Mouse (Mus musculus) heart, embryonic 16.5 days (tissue): ENCODE data around the gene Sparcl1. TPM values are rescaled to one million over a fixed set of nuclear protein-coding genes. Genes with fewer than 3 reads are reported as not detected.
A peak's percentile ranks its signal among the peaks of the same experiment; 100 is the strongest.

ENCODE experiments used
- ATAC-seq: fragments of 200-750 bp; cut with Nextera tagmentation; replicated peaks from 2 replicates; pipeline ENCODE4 v1.8.0; 2017; ENCODE audit warnings: moderate number of reproducible peaks; ENCODE audit not compliant: insufficient read depth, low FRiP score; ENCODE audit errors: extremely low read depth
- H3K27ac ChIP-seq: fragments of 300-500 bp; sonication (generic); 2 replicates; pipeline ENCODE4 v1.5.1; 2014; ENCODE audit warnings: mild to moderate bottlenecking, low read length, control low read depth, moderate library complexity
- H3K27me3 ChIP-seq: fragments of 300-500 bp; sonication (generic); 2 replicates; pipeline ENCODE4 v1.6.1; 2014; ENCODE audit warnings: low read length, mixed read lengths; ENCODE audit not compliant: control insufficient read depth, insufficient read depth
- H3K36me3 ChIP-seq: fragments of 300-500 bp; sonication (generic); 2 replicates; pipeline ENCODE4 v1.6.1; 2014; ENCODE audit not compliant: control insufficient read depth, insufficient read depth
- H3K4me1 ChIP-seq: fragments of 300-500 bp; sonication (generic); 2 replicates; pipeline ENCODE4 v1.6.1; 2014; ENCODE audit warnings: low read length, mixed read lengths; ENCODE audit not compliant: control insufficient read depth, insufficient read depth
- H3K4me2 ChIP-seq: fragments of 300-500 bp; sonication (generic); 2 replicates; pipeline ENCODE4 v1.6.1; 2014; ENCODE audit warnings: low read depth, mild to moderate bottlenecking, control low read depth, low read length
- H3K4me3 ChIP-seq: fragments of 300-500 bp; sonication (generic); 2 replicates; pipeline ENCODE4 v1.5.1; 2014; ENCODE audit warnings: mild to moderate bottlenecking, control low read depth, low read length
- H3K9ac ChIP-seq: fragments of 300-500 bp; sonication (generic); 2 replicates; pipeline ENCODE4 v1.6.1; 2014; ENCODE audit warnings: low read length, control low read depth
- H3K9me3 ChIP-seq: fragments of 300-500 bp; sonication (generic); replicated peaks from 2 replicates; pipeline ENCODE4 v1.6.1; 2016; ENCODE audit warnings: low read length; ENCODE audit not compliant: control insufficient read depth
- WGBS: fragments of 180-500 bp; shearing (Covaris S2); extraction: QIAGEN DNeasy Blood & Tissue Kit; methylation state at CpG from one replicate; pipeline ENCODE4 v1.1.7; 2014; 5-methylcytosine and 5-hydroxymethylcytosine counted together
- polyA plus RNA-seq: library from polyadenylated mRNA; unstranded; fragments of >200 nt; fragmentation: Nextera tagmentation; extraction: Ambion mirVana; gene quantifications from 2 replicates; pipeline ENCODE4 v1.2.1, GENCODE M21; 2015

Sparcl1 gene
- polyA plus RNA-seq, 1 experiment from 2014 or later, result 131 TPM

DNA sequence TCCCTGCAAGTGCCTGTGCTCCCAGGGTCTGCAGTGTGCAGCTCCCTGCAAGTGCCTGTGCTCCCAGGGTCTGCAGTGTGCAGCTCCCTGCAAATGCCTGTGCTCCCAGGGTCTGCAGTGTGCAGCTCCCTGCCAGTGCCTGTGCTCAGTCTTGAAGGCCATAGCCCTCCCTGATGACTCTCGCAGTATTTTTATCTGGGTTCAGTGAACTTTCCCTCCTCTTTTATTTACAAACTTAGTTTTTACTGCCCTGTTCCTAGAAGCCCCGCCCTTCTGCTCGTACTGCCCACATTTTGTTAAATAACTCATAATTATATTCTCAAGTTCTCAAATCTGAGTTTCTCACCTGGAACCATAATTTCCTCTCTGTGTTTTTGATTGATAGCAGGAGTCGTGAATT is 10.4 kb downstream of the Sparcl1 start:
- no peak overlapping the region for H3K27ac ChIP-seq
- no peaks in the 10 kb centered on the region for H3K27me3 ChIP-seq
- H3K36me3 ChIP-seq, result no peaks in the 10 kb centered on the region
- no peak overlapping the region for H3K4me3 ChIP-seq
- H3K4me1 ChIP-seq, result peaks cover 19% of the 10 kb centered on the region
- no peak overlapping the region for H3K4me2 ChIP-seq
- no peaks in the 10 kb centered on the region for H3K9me3 ChIP-seq
- H3K9ac ChIP-seq, result no peak overlapping the region
- 67% methylated on average over 4 of the region's 4 CpGs for WGBS
- no peak for ATAC-seq

- peaks cover 11% of the 10 kb centered on the region; the same call in 1 of the 2 replicates for H3K4me1 ChIP-seq
- no peak overlapping the region for H3K4me3 ChIP-seq
These were observed 11.6 kb downstream of the Sparcl1 start for GRCm38 (mm10) chr5:104101678-104102531.

GRCm38 (mm10) chr5:104096078-104096938 is 17.2 kb downstream of the Sparcl1 start:
- peak overlapping the region; percentile 61 for H3K27ac ChIP-seq
- H3K27me3 ChIP-seq, result no peaks in the 10 kb centered on the region
- no peak overlapping the region for H3K9ac ChIP-seq
- peaks cover 8% of the 10 kb centered on the region for H3K4me1 ChIP-seq
- ATAC-seq, result 0 out of 2 replicates have a peak, but pooled peaks have one; percentile 28
- 58% methylated on average over 16 of the region's 16 CpGs for WGBS
- peak overlapping the region; percentile 9 for H3K4me2 ChIP-seq
- H3K9me3 ChIP-seq, result no peaks in the 10 kb centered on the region
- no peak overlapping the region for H3K4me3 ChIP-seq
- H3K36me3 ChIP-seq, result peaks cover 5% of the 10 kb centered on the region; the same call in 1 of the 2 replicates

More at GRCm38 (mm10) chr5:104101678-104102531, 11.6 kb downstream of the Sparcl1 start:
- ATAC-seq, result no peak
- H3K9me3 ChIP-seq, result no peaks in the 10 kb centered on the region
- WGBS, result 36% methylated on average over 10 of the region's 10 CpGs
- H3K27ac ChIP-seq, result no peak overlapping the region
- no peak overlapping the region for H3K9ac ChIP-seq
- no peak overlapping the region for H3K4me2 ChIP-seq
- no peaks in the 10 kb centered on the region for H3K27me3 ChIP-seq
- no peaks in the 10 kb centered on the region for H3K36me3 ChIP-seq

GRCm38 (mm10) chr5:104095416-104096077 is 18.0 kb downstream of the Sparcl1 start:
- Histone ChIP-seq H3K9ac (peak overlapping the region; percentile 38; the same call in 1 of the 2 replicates), H3K4me2 (peak overlapping the region; percentile 37), H3K27ac (peak overlapping the region; percentile 51), H3K4me1 (peaks cover 8% of the 10 kb centered on the region), H3K27me3 (no peaks in the 10 kb centered on the region), H3K4me3 (no peak overlapping the region), H3K9me3 (no peaks in the 10 kb centered on the region), H3K36me3 (peaks cover 5% of the 10 kb centered on the region; the same call in 1 of the 2 replicates)
- 26% methylated on average over 11 of the region's 11 CpGs for WGBS
- no peak for ATAC-seq

GRCm38 (mm10) chr5:104089751-104090150 is 23.8 kb downstream of the Sparcl1 start:
- no peaks in the 10 kb centered on the region for H3K9me3 ChIP-seq
- 0 out of 2 replicates have a peak, but pooled peaks cover 2% of the 10 kb centered on the region for H3K4me1 ChIP-seq
- no peak overlapping the region for H3K9ac ChIP-seq
- H3K36me3 ChIP-seq, result peaks cover 20% of the 10 kb centered on the region
- ATAC-seq, result no peak
- no peaks in the 10 kb centered on the region for H3K27me3 ChIP-seq
- 63% methylated on average over 2 of the region's 2 CpGs for WGBS
- H3K4me2 ChIP-seq, result no peak overlapping the region
- no peak overlapping the region for H3K27ac ChIP-seq
- H3K4me3 ChIP-seq, result no peak overlapping the region

DNA sequence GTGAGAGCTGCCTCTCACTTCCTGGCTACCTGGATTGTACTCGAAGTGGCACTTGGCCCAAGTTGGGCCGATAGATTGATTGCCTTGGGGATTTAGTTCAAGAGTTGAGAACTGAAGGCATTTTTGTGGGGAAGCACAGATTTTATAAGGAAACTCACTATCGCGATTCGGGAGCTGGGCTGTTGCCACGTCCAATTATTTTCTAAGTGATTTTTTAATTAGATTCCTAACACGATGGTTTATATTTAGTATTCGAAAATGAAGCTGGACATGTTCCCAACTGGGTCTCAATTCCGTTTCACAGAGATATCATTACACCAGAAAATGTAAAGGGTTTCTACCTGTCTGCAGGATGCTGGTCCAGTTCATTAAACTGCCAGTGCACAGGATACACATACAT is 28.2 kb downstream of the Sparcl1 start:
- H3K9ac ChIP-seq, result no peak overlapping the region
- no peaks in the 10 kb centered on the region for H3K27me3 ChIP-seq
- 83% methylated on average over 9 of the region's 9 CpGs for WGBS
- H3K36me3 ChIP-seq, result peaks cover 19% of the 10 kb centered on the region
- no peak overlapping the region for H3K4me3 ChIP-seq
- ATAC-seq, result no peak
- no peaks in the 10 kb centered on the region for H3K9me3 ChIP-seq
- no peak overlapping the region for H3K4me2 ChIP-seq
- no peak overlapping the region for H3K27ac ChIP-seq
- H3K4me1 ChIP-seq, result 0 out of 2 replicates have a peak, but pooled peaks cover 2% of the 10 kb centered on the region

GRCm38 (mm10) chr5:104080736-104081135 is 32.8 kb downstream of the Sparcl1 start:
- Histone ChIP-seq H3K9ac (no peak overlapping the region), H3K27me3 (no peaks in the 10 kb centered on the region), H3K9me3 (no peaks in the 10 kb centered on the region), H3K4me2 (no peak overlapping the region), H3K27ac (no peak overlapping the region), H3K36me3 (0 out of 2 replicates have a peak, but pooled peaks cover 3% of the 10 kb centered on the region), H3K4me3 (no peak overlapping the region), H3K4me1 (no peaks in the 10 kb centered on the region)
- 84% methylated on average over 6 of the region's 6 CpGs for WGBS
- ATAC-seq, result no peak

DNA sequence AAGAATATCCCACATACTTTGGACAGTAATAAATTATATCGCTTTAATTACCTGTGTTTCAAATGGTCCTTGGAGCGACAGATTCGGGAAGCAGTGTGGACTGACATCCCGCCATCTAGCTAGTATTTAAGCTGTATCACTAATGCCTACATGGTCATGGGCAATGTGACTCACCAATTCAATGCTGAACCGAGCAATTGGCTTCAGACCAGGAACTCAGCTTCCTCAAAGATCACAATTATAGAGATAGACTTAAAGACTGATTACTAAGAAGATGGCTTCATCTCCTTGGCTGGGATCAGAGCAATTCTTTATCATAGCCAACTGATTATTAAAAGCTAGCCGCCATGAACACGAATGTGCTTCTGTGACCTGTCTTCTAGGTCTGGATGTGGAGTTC is 36.0 kb downstream of the Sparcl1 start, which contains the start of gene Gm17660:
TSS of gene Gm17660 (minus strand) at position 101 of the 400 bp plus-strand sequence.
- Histone ChIP-seq H3K9me3 (no peaks in the 10 kb centered on the region), H3K9ac (no peak within 1 kb of the TSS), H3K4me2 (no peak within 1 kb of the TSS), H3K27me3 (no peaks in the 10 kb centered on the region), H3K4me3 (no peak within 1 kb of the TSS), H3K27ac (no peak within 1 kb of the TSS), H3K36me3 (no peaks in the 10 kb centered on the region), H3K4me1 (no peaks in the 10 kb centered on the region)
- 87% methylated on average over 7 of the region's 7 CpGs for WGBS
- ATAC-seq, result no peak
